Mouse (Mus musculus) ES-E14 (cell line): ENCODE results near the gene Rcc1. TPM values are rescaled to one million over a fixed set of nuclear protein-coding genes. Genes with fewer than 3 reads are reported as not detected.

Experiments
- DNase-seq: peaks from one replicate; pipeline ENCODE4 v3.0.0-alpha.2; 2013; ENCODE audit warnings: low read depth, low spot score
- H3K27ac ChIP-seq: 2 replicates; pipeline ENCODE4 v1.5.1; 2012; ENCODE audit warnings: low read depth, mild to moderate bottlenecking, low read length, moderate library complexity, mixed read lengths; ENCODE audit not compliant: poor library complexity, insufficient read depth, severe bottlenecking
- H3K36me3 ChIP-seq: 2 replicates; pipeline ENCODE4 v1.6.1; 2012; ENCODE audit warnings: mild to moderate bottlenecking, low read length, moderate library complexity, mixed read lengths; ENCODE audit not compliant: control insufficient read depth, poor library complexity, insufficient read depth, severe bottlenecking
- H3K4me1 ChIP-seq, 2 experiments: fragments of 150-350 bp in 1 of 2; sonication (generic) in 1 of 2; 2 replicates each; pipeline ENCODE4 v1.6.1; 2012; ENCODE audit warnings: low read length in 2 of 2, mild to moderate bottlenecking in 1 of 2, mixed read lengths in 1 of 2; ENCODE audit not compliant: control insufficient read depth in 2 of 2, insufficient read depth in 2 of 2, poor library complexity in 1 of 2
- H3K4me3 ChIP-seq, 2 experiments: fragments of 150-350 bp in 1 of 2; sonication (generic) in 1 of 2; 2 replicates each; pipeline ENCODE4 v1.5.1; 2012; ENCODE audit warnings: low read length in 2 of 2, low read depth in 1 of 2, mild to moderate bottlenecking in 1 of 2, mixed read lengths in 1 of 2; ENCODE audit not compliant: insufficient read depth in 1 of 2, poor library complexity in 1 of 2, severe bottlenecking in 1 of 2
- H3K9ac ChIP-seq: 2 replicates; pipeline ENCODE4 v1.6.1; 2012; ENCODE audit warnings: low read depth, mild to moderate bottlenecking, low read length, mixed read lengths; ENCODE audit not compliant: poor library complexity, insufficient read depth, severe bottlenecking
- H3K9me3 ChIP-seq: fragments of 150-350 bp; sonication (generic); 2 replicates; pipeline ENCODE4 v1.6.1; 2012; ENCODE audit warnings: low read depth, mild to moderate bottlenecking, low read length; ENCODE audit not compliant: control insufficient read depth, insufficient read depth
- CHD2 ChIP-seq: IDR thresholded peaks from 2 replicates; pipeline ENCODE4 v1.6.1; 2014; ENCODE audit warnings: mild to moderate bottlenecking, low read depth, low read length, inconsistent platforms
- HCFC1 ChIP-seq: IDR thresholded peaks from 2 replicates; pipeline ENCODE4 v1.6.1; 2012; ENCODE audit warnings: low read length, inconsistent platforms, borderline replicate concordance; ENCODE audit not compliant: insufficient read depth
- MAFK ChIP-seq: IDR thresholded peaks from 2 replicates; pipeline ENCODE4 v1.6.1; 2014; ENCODE audit warnings: mild to moderate bottlenecking, low read depth, low read length, inconsistent platforms; ENCODE audit not compliant: insufficient read depth
- ZC3H11A ChIP-seq: IDR thresholded peaks from 2 replicates; pipeline ENCODE4 v1.6.1; 2012; ENCODE audit warnings: low read depth, mild to moderate bottlenecking, inconsistent platforms, low read length, borderline replicate concordance
- ZNF384 ChIP-seq: IDR thresholded peaks from 2 replicates; pipeline ENCODE4 v1.6.1; 2012; ENCODE audit warnings: low read depth, low read length, inconsistent platforms
- in situ Hi-C, 2 experiments: fragments of 600-800 bp; cut with MboI; formaldehyde crosslinking; loops; one replicate each; pipeline ENCODE4 v1.15.1; 2025; ENCODE audit warnings: low sequenced_read_pairs in 2 of 2, inconsistent platforms in 1 of 2; ENCODE audit not compliant: unreplicated experiment in 2 of 2
- total RNA-seq: library from RNA; depleted of rRNA; stranded (reverse); fragments of 300-350 nt; gene quantifications from 2 replicates; pipeline ENCODE4 v1.2.3, GENCODE M21; 2012

The Rcc1 gene
- total RNA-seq, 1 experiment, result 117 TPM

GRCm38 (mm10) chr4:132387617-132388016, 34.2 kb upstream of the Rcc1 start:
- Histone ChIP-seq H3K27ac (no peak overlapping the region), H3K9me3 (no peaks in the 10 kb centered on the region), H3K4me1 (0 out of 4 replicates have a peak, but pooled peaks cover 0 to 2% of the 10 kb centered on the region in 2 experiments), H3K4me3 (no peak overlapping the region), H3K36me3 (no peaks in the 10 kb centered on the region), H3K9ac (no peak overlapping the region)
- in situ Hi-C loops, result no loop called here
- DNase-seq, result peak; percentile 6
- TF ChIP-seq CHD2, result no peak
- TF ChIP-seq MAFK, result no peak
- TF ChIP-seq ZC3H11A, result no peak
- no peak for TF ChIP-seq ZNF384
- TF ChIP-seq HCFC1, result no peak

GRCm38 (mm10) chr4:132386846-132387245, 33.4 kb upstream of the Rcc1 start:
- TF ChIP-seq ZC3H11A (no peak), MAFK (no peak)
- no peaks in the 10 kb centered on the region for H3K36me3 ChIP-seq
- H3K4me1 ChIP-seq, result 0 out of 4 replicates have a peak, but pooled peaks cover 0 to under 1% of the 10 kb centered on the region in 2 experiments
- H3K9me3 ChIP-seq, result no peaks in the 10 kb centered on the region
- H3K4me3 ChIP-seq, result no peak overlapping the region
- in situ Hi-C loops, result no loop called here
- DNase-seq, result no peak
- H3K9ac ChIP-seq, result no peak overlapping the region
- H3K27ac ChIP-seq, result no peak overlapping the region

- in situ Hi-C loops, result no loop called here
- DNase-seq, result no peak
- H3K36me3 ChIP-seq, result no peaks in the 10 kb centered on the region
- H3K4me1 ChIP-seq, result no peaks in the 10 kb centered on the region
- no peak overlapping the region for H3K27ac ChIP-seq
- no peak overlapping the region for H3K9ac ChIP-seq
- H3K4me3 ChIP-seq, result no peak overlapping the region
- no peaks in the 10 kb centered on the region for H3K9me3 ChIP-seq
- TF ChIP-seq CHD2, result no peak
- no peak for TF ChIP-seq ZC3H11A
- TF ChIP-seq MAFK, result no peak
- no peak for TF ChIP-seq HCFC1
- TF ChIP-seq ZNF384, result no peak
Observed at GRCm38 (mm10) chr4:132385771-132386410, 32.5 kb upstream of the Rcc1 start.

GRCm38 (mm10) chr4:132383455-132383854, 30.1 kb upstream of the Rcc1 start:
- Histone ChIP-seq H3K36me3 (no peaks in the 10 kb centered on the region), H3K9me3 (no peaks in the 10 kb centered on the region), H3K4me1 (no peaks in the 10 kb centered on the region), H3K9ac (no peak overlapping the region), H3K4me3 (no peak overlapping the region), H3K27ac (no peak overlapping the region)
- in situ Hi-C loops, result no loop called here
- TF ChIP-seq MAFK, result no peak
- no peak for TF ChIP-seq ZNF384
- no peak for TF ChIP-seq CHD2
- no peak for TF ChIP-seq HCFC1
- no peak for TF ChIP-seq ZC3H11A
- DNase-seq, result no peak

- no peak for DNase-seq
- Histone ChIP-seq H3K4me1 (no peaks in the 10 kb centered on the region), H3K9me3 (no peaks in the 10 kb centered on the region), H3K9ac (no peak overlapping the region), H3K27ac (no peak overlapping the region), H3K36me3 (peaks cover 4% of the 10 kb centered on the region; the same call in 1 of the 2 replicates), H3K4me3 (no peak overlapping the region)
- in situ Hi-C loops, result no loop called here
- no peak for TF ChIP-seq MAFK
- no peak for TF ChIP-seq ZC3H11A
- TF ChIP-seq HCFC1, result no peak
- TF ChIP-seq ZNF384, result no peak
- TF ChIP-seq CHD2, result no peak
Observed at GRCm38 (mm10) chr4:132382296-132382695, 28.9 kb upstream of the Rcc1 start.
